Mouse (Mus musculus) liver, embryonic 14.5 days (tissue): ENCODE results near the gene Eri3.

Source experiments
- CTCF ChIP-seq: IDR thresholded peaks from 2 replicates; pipeline ENCODE4 v1.5.1; 2016; ENCODE audit warnings: antibody characterized with exemption, low read depth, control low read depth
- EP300 ChIP-seq: IDR thresholded peaks from 2 replicates; pipeline ENCODE4 v1.6.1; 2016; ENCODE audit warnings: antibody characterized with exemption, low read depth

DNA sequence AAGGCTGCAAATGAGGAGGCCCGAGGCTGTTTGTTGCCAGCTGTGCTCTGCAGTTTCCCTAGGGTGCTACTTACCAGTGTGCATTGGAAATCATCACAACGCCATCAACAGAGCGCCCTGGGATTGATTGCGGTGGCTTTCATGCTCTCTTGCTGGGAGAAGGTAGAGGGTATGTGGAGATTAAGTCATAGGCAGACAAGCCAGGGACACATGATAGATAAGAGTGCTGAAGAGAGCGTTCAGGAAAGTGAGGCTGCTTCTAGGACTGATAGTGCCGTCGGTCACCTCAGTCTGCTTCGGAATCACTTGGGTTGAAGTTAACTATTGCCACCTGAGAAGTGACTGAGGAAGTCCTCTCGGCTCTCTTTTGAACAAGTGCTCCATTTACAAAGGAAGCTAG, 13.8 kb downstream of the Eri3 start:
- TF ChIP-seq CTCF (no peak), EP300 (no peak)
